11 mouse cellular contexts compared by ENCODE assay signal in the genomic region with DNA sequence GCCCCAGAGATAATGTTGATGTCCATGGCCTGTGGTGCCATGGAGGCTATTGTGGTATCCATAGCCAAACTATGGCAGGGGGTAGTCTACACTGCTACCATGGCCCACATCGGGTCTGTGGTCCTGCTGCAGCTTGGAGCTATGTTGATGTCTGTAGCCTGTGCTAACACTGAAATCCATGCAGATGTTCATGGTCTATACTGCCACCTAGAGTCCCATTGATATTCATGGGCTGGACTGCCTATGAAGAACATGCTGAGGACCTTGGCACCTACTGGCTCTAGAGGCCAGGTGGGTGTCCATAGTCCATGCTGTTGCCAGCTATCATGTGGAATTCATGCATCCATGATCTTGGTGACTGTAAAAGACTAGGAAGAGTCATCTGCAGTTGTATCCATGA.
DNase-seq lines count a peak whose midpoint lies in the region; ATAC-seq and TF ChIP-seq lines count a peak whose summit lies in the region.
"Had no signal": no experiment of that assay in that cellular context is flagged by ENCODE, and none has a peak within 500 bp of the region (broad histone marks: within the 10 kb centered on the region; RNA-seq: fewer than 3 reads in every experiment).

No protein-coding gene starts in this region.

- no peaks in the 10 kb centered on the region; the same call in 1 of the 2 replicates for H3K4me1 ChIP-seq in forebrain, embryonic 12.5 days
- H3K4me1 ChIP-seq in forebrain, embryonic 15.5 days: no peaks in the 10 kb centered on the region; the same call in 1 of the 2 replicates
- H3K4me1 ChIP-seq: embryonic facial prominence, embryonic 12.5 days; megakaryocyte, embryonic 14.5 days had no signal

- no peak overlapping the region for H3K4me2 ChIP-seq in forebrain, embryonic 12.5 days
- H3K4me2 ChIP-seq in forebrain, embryonic 15.5 days (replicated peaks): no peak overlapping the region
- H3K4me2 ChIP-seq: embryonic facial prominence, embryonic 12.5 days had no signal

- no peaks in the 10 kb centered on the region for H3K36me3 ChIP-seq in forebrain, embryonic 12.5 days (replicated peaks)
- no peaks in the 10 kb centered on the region for H3K36me3 ChIP-seq in forebrain, embryonic 15.5 days
- H3K36me3 ChIP-seq: embryonic facial prominence, embryonic 12.5 days had no signal

- TF ChIP-seq POLR2A in brain, embryonic 14.5 days (IDR thresholded peaks at IDR 0.05; ENCODE audit: borderline replicate concordance, extremely low read depth, insufficient read depth, insufficient read length, poor library complexity, severe bottlenecking): no peak

- no peak overlapping the region for H3K4me3 ChIP-seq in forebrain, embryonic 12.5 days (replicated peaks)
- H3K4me3 ChIP-seq in forebrain, embryonic 15.5 days: no peak overlapping the region
- H3K4me3 ChIP-seq in layer of hippocampus, adult 2 months: no peak overlapping the region
- H3K4me3 ChIP-seq: embryonic facial prominence, embryonic 12.5 days; megakaryocyte, embryonic 14.5 days had no signal

- 94% methylated on average over 1 of the region's 1 CpGs for WGBS in forebrain, embryonic 12.5 days
- WGBS in forebrain, embryonic 15.5 days: 81% methylated on average over 1 of the region's 1 CpGs

- peak in 1 of 2 experiments; percentile 5 for DNase-seq in layer of hippocampus, adult 2 months (ENCODE audit: low spot score in 2 of 2)
- DNase-seq in layer of hippocampus, adult 9-10 months (ENCODE audit: low spot score): no peak
- DNase-seq in 3T3-L1 (ENCODE audit: low read depth, low spot score): peak; percentile 4
- peak; percentile 27 for DNase-seq in brain, embryonic 14.5 days (ENCODE audit: low read depth)
- no peak for DNase-seq in thymus, postnatal 25 days
- DNase-seq: layer of hippocampus, postnatal 36 days had no signal

- no peaks in the 10 kb centered on the region for H3K9me3 ChIP-seq in forebrain, embryonic 12.5 days
- H3K9me3 ChIP-seq in forebrain, embryonic 15.5 days: no peaks in the 10 kb centered on the region
- H3K9me3 ChIP-seq: embryonic facial prominence, embryonic 12.5 days had no signal

- peak; percentile 11; the same call in 1 of the 2 replicates for ATAC-seq in forebrain, embryonic 12.5 days (ENCODE audit: low FRiP score)
- ATAC-seq in forebrain, embryonic 15.5 days (replicated peaks): no peak
- ATAC-seq in erythroid progenitor cell, adult 5-6 weeks (replicated peaks; ENCODE audit: low FRiP score, poor library complexity, severe bottlenecking): no peak

- no peak overlapping the region for H3K9ac ChIP-seq in forebrain, embryonic 12.5 days
- H3K9ac ChIP-seq in forebrain, embryonic 15.5 days (replicated peaks): no peak overlapping the region
- H3K9ac ChIP-seq: embryonic facial prominence, embryonic 12.5 days had no signal

- H3K27me3 ChIP-seq in forebrain, embryonic 12.5 days: no peaks in the 10 kb centered on the region
- H3K27me3 ChIP-seq in forebrain, embryonic 15.5 days: no peaks in the 10 kb centered on the region
- H3K27me3 ChIP-seq: embryonic facial prominence, embryonic 12.5 days; megakaryocyte, embryonic 14.5 days had no signal

- peak; percentile 60 for TF ChIP-seq CTCF in layer of hippocampus, adult 2 months (conservative IDR thresholded peaks at IDR 0.05)
- peak; percentile 14; the same call in 1 of the 2 replicates for TF ChIP-seq CTCF in brain, embryonic 14.5 days (IDR thresholded peaks at IDR 0.05; ENCODE audit: borderline replicate concordance, extremely low read depth, insufficient read depth, insufficient read length)

- H3K27ac ChIP-seq in forebrain, embryonic 12.5 days: no peak overlapping the region
- H3K27ac ChIP-seq in forebrain, embryonic 15.5 days (replicated peaks): no peak overlapping the region
- no peak overlapping the region for H3K27ac ChIP-seq in layer of hippocampus, adult 2 months
- H3K27ac ChIP-seq: embryonic facial prominence, embryonic 12.5 days had no signal

Comparison
In these comparisons a context has a peak if more than half of its experiments do, and no peak if none do; other contexts are left out.
1. DNase-seq: peak in 3T3-L1 (single experiment) and brain, embryonic 14.5 days (single experiment); none in layer of hippocampus, adult 9-10 months (single experiment) and thymus, postnatal 25 days (single experiment).